Mouse (Mus musculus) neural tube, embryonic 11.5 days (tissue): Measurements from ENCODE around the gene Lefty1. TPM values are rescaled to one million over a fixed set of nuclear protein-coding genes. Genes with fewer than 3 reads are reported as not detected.
"Not testable (repeated sequence)": the region's sequence is repeated elsewhere in the genome, so short reads cannot be mapped to it uniquely, and the experiment has no call there.

ENCODE experiments used
- ATAC-seq: fragments of 200-750 bp; cut with Nextera tagmentation; 2 replicates; pipeline ENCODE4 v1.8.0; 2017; ENCODE audit warnings: moderate number of reproducible peaks, mild to moderate bottlenecking, moderate TSS enrichment, moderate library complexity; ENCODE audit not compliant: insufficient read depth, low FRiP score, low TSS enrichment
- DNase-seq: peaks from one replicate; pipeline ENCODE4 v3.0.0-alpha.2; 2015; ENCODE audit warnings: low spot score
- H3K27ac ChIP-seq: fragments of 300-500 bp; sonication (generic); 2 replicates; pipeline ENCODE4 v1.5.1; 2014; ENCODE audit warnings: low read depth, mild to moderate bottlenecking, low read length
- H3K27me3 ChIP-seq: fragments of 300-500 bp; sonication (generic); 2 replicates; pipeline ENCODE4 v1.6.1; 2014; ENCODE audit warnings: mild to moderate bottlenecking, low read length, mixed read lengths; ENCODE audit not compliant: control insufficient read depth, insufficient read depth
- H3K36me3 ChIP-seq: fragments of 300-500 bp; sonication (generic); 2 replicates; pipeline ENCODE4 v1.6.1; 2014; ENCODE audit warnings: mild to moderate bottlenecking, low read length, moderate library complexity, mixed read lengths; ENCODE audit not compliant: control insufficient read depth, insufficient read depth
- H3K4me1 ChIP-seq: fragments of 300-500 bp; sonication (generic); 2 replicates; pipeline ENCODE4 v1.6.1; 2014; ENCODE audit warnings: low read length, mixed read lengths; ENCODE audit not compliant: control insufficient read depth, insufficient read depth
- H3K4me2 ChIP-seq: fragments of 300-500 bp; sonication (generic); 2 replicates; pipeline ENCODE4 v1.6.1; 2014; ENCODE audit warnings: low read depth, mild to moderate bottlenecking, moderate library complexity
- H3K4me3 ChIP-seq: fragments of 300-500 bp; sonication (generic); 2 replicates; pipeline ENCODE4 v1.5.1; 2014; ENCODE audit warnings: low read depth, low read length
- H3K9ac ChIP-seq: fragments of 300-500 bp; sonication (generic); 2 replicates; pipeline ENCODE4 v1.6.1; 2014; ENCODE audit warnings: mild to moderate bottlenecking, low read length
- H3K9me3 ChIP-seq: fragments of 300-500 bp; sonication (generic); 2 replicates; pipeline ENCODE4 v1.6.1; 2016; ENCODE audit warnings: low read length; ENCODE audit not compliant: control insufficient read depth
- WGBS: fragments of 180-500 bp; shearing (Covaris S2); extraction: QIAGEN DNeasy Blood & Tissue Kit; methylation state at CpG from one replicate; pipeline ENCODE4 v1.1.7; 2014; 5-methylcytosine and 5-hydroxymethylcytosine counted together
- polyA plus RNA-seq: library from polyadenylated mRNA; unstranded; fragments of >200 nt; fragmentation: Nextera tagmentation; extraction: Ambion mirVana; gene quantifications from 2 replicates; pipeline ENCODE4 v1.2.1, GENCODE M21; 2014

Lefty1 gene
- polyA plus RNA-seq, 1 experiment from 2014 or later, result 0.41 TPM

DNA sequence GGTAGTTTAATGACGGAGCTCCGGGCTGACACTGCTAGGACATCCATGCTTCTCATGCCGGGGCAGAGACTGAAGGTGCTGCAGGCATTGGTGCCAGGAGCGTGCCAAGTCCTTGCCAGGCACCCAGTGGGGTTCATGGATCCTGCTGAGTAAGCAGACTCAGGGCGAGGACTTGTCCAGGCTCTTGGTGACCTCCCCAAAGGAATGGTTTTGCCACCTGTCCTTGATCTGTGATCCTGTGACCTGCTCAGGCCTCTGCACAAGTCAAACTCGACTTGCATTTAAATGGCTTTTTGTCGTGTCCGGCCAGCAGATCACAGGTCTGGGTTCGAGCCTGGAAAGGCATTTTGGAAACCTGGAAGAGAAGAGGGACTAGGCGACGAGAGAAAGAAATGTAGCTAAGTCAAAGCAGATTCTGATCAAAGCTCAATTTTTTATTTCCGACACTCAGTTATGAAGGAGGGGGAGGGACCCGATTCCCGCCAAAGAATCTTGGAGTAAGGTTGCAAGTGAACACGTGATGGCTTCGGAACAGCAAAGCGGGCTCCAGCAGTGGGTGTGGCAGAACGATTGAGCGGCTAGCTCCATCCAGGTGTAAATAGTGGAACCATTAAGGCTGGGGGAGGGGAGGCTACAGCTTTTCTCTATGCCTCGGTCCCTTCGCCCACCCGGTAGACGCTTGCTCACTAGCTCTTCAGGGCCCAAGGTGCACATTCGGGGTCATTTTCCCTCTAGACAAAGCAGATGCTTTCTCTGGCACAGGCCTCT is 44.8 kb downstream of the Lefty1 start:
- Histone ChIP-seq H3K27me3 (no peaks in the 10 kb centered on the region), H3K4me2 (no peak overlapping the region), H3K9me3 (no peaks in the 10 kb centered on the region), H3K4me3 (no peak overlapping the region), H3K36me3 (no peaks in the 10 kb centered on the region), H3K9ac (no peak overlapping the region), H3K4me1 (no peaks in the 10 kb centered on the region), H3K27ac (no peak overlapping the region)
- DNase-seq (no peak), ATAC-seq (no peak)
- 84% methylated on average over 23 of the region's 24 CpGs for WGBS

DNA sequence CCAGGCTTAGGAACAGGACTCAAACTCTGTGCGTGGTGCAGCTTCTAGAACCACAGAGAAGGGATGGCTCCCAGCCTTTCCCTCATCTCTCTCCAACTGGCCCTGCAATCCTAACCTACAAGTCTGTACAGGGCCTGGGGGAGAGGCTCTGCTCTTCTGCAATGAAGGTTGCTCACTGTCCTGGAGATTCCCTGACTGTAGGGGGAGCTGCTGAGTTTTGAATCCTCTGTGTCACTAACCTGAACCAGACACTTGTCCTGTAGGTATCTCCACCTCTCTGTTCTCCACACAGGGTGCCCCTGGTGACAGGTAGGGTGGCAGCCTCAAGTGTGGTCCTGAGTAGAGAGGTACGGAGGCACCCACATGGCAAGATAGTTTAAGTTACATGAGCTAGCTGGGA is 45.6 kb downstream of the Lefty1 start:
- H3K9ac ChIP-seq, result no peak overlapping the region
- no peaks in the 10 kb centered on the region for H3K4me1 ChIP-seq
- no peak for ATAC-seq
- H3K4me3 ChIP-seq, result no peak overlapping the region
- no peaks in the 10 kb centered on the region for H3K36me3 ChIP-seq
- 77% methylated on average over 2 of the region's 2 CpGs for WGBS
- DNase-seq, result no peak
- H3K9me3 ChIP-seq, result no peaks in the 10 kb centered on the region
- H3K27me3 ChIP-seq, result no peaks in the 10 kb centered on the region
- H3K4me2 ChIP-seq, result no peak overlapping the region
- H3K27ac ChIP-seq, result no peak overlapping the region

DNA sequence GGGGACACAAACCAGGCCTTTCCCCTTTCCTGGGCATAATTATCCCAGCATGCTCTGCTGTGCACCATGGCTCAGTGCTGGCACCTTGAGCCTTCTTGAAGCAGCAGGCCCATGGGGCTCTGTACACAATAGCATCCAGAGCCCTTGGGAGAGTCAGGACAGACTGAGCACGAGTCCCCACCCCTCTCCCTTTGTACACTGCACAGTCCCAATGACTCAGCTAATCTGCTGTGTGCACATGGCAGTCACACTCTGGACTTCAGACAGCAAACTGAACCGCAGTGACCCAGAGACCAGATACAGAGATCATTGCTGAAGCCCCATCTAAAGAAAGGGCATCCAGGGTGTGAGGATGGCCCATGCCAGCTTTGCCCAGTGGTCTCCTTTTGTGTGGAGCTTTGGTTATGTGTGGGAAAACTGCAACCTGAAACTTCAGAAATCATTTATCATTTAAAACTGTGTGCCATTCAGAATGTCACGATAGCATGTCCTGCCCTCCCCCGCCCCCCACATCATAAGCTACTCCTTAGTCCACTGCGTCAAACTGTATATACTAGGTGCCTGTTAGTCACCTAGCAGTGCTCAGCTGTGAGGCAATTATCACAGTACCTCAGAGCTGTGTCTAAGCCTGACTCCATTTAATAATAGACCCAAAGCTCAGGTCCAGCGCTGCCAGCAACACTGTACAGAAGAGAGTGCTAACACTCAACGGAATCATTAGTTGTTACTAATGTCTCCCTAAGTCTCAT is 46.6 kb downstream of the Lefty1 start:
- H3K4me3 ChIP-seq, H3K9ac ChIP-seq, H3K36me3 ChIP-seq, H3K27me3 ChIP-seq, H3K4me1 ChIP-seq, H3K4me2 ChIP-seq, H3K27ac ChIP-seq, ATAC-seq, H3K9me3 ChIP-seq, DNase-seq: not testable (repeated sequence)
- 84% methylated on average over 7 of the region's 7 CpGs for WGBS

DNA sequence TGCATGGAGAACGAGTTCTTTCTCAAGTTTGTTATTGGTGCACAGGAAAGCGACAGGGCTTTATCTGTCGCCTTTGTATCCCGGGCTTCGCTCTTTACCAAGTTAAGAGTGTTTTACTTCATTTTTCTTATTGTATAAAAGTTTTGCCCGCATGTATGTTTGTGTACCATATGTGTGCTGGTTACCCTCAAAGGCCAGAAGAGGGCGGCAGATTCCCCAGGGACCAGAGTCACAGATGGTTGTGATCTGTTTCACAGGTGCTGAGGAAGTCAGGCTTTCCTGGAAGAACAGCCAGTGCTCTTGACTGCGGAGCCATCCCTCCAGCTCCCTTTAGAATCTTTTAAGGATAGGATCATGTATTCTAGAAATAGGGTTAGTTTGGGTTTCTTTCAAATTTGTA is 51.9 kb downstream of the Lefty1 start:
- Histone ChIP-seq H3K9ac (no peak overlapping the region), H3K36me3 (no peaks in the 10 kb centered on the region), H3K27me3 (no peaks in the 10 kb centered on the region), H3K27ac (no peak overlapping the region), H3K4me3 (no peak overlapping the region), H3K9me3 (no peaks in the 10 kb centered on the region), H3K4me2 (no peak overlapping the region), H3K4me1 (no peaks in the 10 kb centered on the region)
- ATAC-seq, result no peak
- DNase-seq, result no peak
- WGBS, result 92% methylated on average over 8 of the region's 8 CpGs

DNA sequence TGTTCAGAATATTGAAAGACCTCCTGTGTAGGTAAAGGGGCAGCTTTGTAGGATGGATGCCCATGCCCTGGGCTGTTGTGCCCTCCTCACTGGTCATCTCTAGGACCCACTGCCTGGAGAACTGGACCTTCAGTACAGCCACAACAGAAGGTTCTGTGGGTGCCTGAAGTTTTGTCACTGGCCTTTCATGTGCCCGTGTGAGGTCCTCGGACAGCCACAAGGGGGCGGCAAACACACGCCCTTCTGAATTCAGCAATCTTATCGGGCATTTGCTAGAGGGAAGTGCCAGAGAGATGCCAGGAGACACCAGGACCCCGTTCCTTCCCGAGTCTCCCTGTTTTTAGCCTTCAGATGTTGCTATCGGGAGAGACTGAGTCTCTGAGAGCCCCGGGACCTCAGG is 52.9 kb downstream of the Lefty1 start:
- Histone ChIP-seq H3K4me2 (no peak overlapping the region), H3K27ac (no peak overlapping the region), H3K9me3 (no peaks in the 10 kb centered on the region), H3K36me3 (no peaks in the 10 kb centered on the region), H3K4me1 (no peaks in the 10 kb centered on the region), H3K9ac (no peak overlapping the region), H3K27me3 (no peaks in the 10 kb centered on the region), H3K4me3 (no peak overlapping the region)
- WGBS, result 1% methylated on average over 9 of the region's 9 CpGs
- ATAC-seq (no peak), DNase-seq (peak; percentile 80)

Other genes with a start within 250 kb of the Lefty1 start
- gene Mixl1, start 238.0 kb upstream of the Lefty1 start, polyA plus RNA-seq, result 0.09 and 0.27 TPM in 2 replicates
- 23.1 and 24.6 TPM in 2 replicates for gene Acbd3, start 209.0 kb upstream of the Lefty1 start, polyA plus RNA-seq
- gene H3f3a, start 121.1 kb upstream of the Lefty1 start, polyA plus RNA-seq, result 3,301 and 3,463 TPM in 2 replicates
- gene Sde2, start 83.9 kb upstream of the Lefty1 start, polyA plus RNA-seq, result 34.7 and 37.8 TPM in 2 replicates
- not detected in 2 replicates for gene Lefty2, start 41.9 kb upstream of the Lefty1 start, polyA plus RNA-seq
- gene Pycr2, start 30.7 kb upstream of the Lefty1 start, polyA plus RNA-seq, result 94.7 and 113 TPM in 2 replicates
- gene Tmem63a, start 7.3 kb downstream of the Lefty1 start, polyA plus RNA-seq, result 2.6 and 3.1 TPM in 2 replicates
- gene Ephx1, start 85.9 kb downstream of the Lefty1 start, polyA plus RNA-seq, result 1.6 and 2.7 TPM in 2 replicates
- not detected in 2 replicates for gene 9130409I23Rik, start 116.2 kb downstream of the Lefty1 start, polyA plus RNA-seq
- 39.2 and 39.3 TPM in 2 replicates for gene Nvl, start 209.2 kb downstream of the Lefty1 start, polyA plus RNA-seq
- gene Cnih4, start 209.7 kb downstream of the Lefty1 start, polyA plus RNA-seq, result 94.2 and 106 TPM in 2 replicates